Mouse (Mus musculus): ENCODE data around the gene Prkag1. TPM values are rescaled to one million over a fixed set of nuclear protein-coding genes. Genes with fewer than 3 reads are reported as not detected.
A peak's percentile ranks its signal among the peaks of the same experiment; 100 is the strongest.

Gene Prkag1
- total and polyA plus RNA-seq, 2 experiments from 2014 or later, result 48.3 to 58.4 TPM

GRCm38 (mm10) chr15:98832161-98833058, 1.1 kb upstream of the Prkag1 start:
- Histone ChIP-seq H3K27me3 (ENCODE audit: insufficient read depth, low read length) (no peaks in the 10 kb centered on the region), H3K27ac (ENCODE audit: low read depth, low read length) (0 out of 2 replicates have a peak overlapping the region, but pooled peaks have one; percentile 73), H3K4me1 (ENCODE audit: insufficient read depth) (no peaks in the 10 kb centered on the region), H3K4me2 (ENCODE audit: low read depth) (no peak overlapping the region), H3K9me3 (ENCODE audit: low read length) (no peaks in the 10 kb centered on the region), H3K9ac (no peak overlapping the region), H3K36me3 (ENCODE audit: insufficient read depth) (peaks cover 42% of the 10 kb centered on the region), H3K4me3 (ENCODE audit: low read depth, low read length) (no peak overlapping the region)
- WGBS, result 57% methylated on average over 12 of the region's 12 CpGs
- TF ChIP-seq CTCF (IDR thresholded peaks at IDR 0.05; ENCODE audit: low read depth), result no peak
- no peak for ATAC-seq
- DNase-seq, result no peak

GRCm38 (mm10) chr15:98831684-98832035, 339 bp upstream of the Prkag1 start:
- DNase-seq (no peak), ATAC-seq (peak; percentile 16; the same call in 1 of the 2 replicates)
- peak overlapping the region; percentile 46; the same call in 1 of the 2 replicates for H3K9ac ChIP-seq
- 13% methylated on average over 9 of the region's 9 CpGs for WGBS
- H3K36me3 ChIP-seq (ENCODE audit: insufficient read depth), result peaks cover 34% of the 10 kb centered on the region
- H3K4me2 ChIP-seq (ENCODE audit: low read depth), result peak overlapping the region; percentile 66
- peak overlapping the region; percentile 85 for H3K4me3 ChIP-seq (ENCODE audit: low read depth, low read length)
- no peaks in the 10 kb centered on the region for H3K27me3 ChIP-seq (ENCODE audit: insufficient read depth, low read length)
- H3K27ac ChIP-seq (ENCODE audit: low read depth, low read length), result peak overlapping the region; percentile 73
- no peak for TF ChIP-seq CTCF (IDR thresholded peaks at IDR 0.05; ENCODE audit: low read depth)
- H3K4me1 ChIP-seq (ENCODE audit: insufficient read depth), result no peaks in the 10 kb centered on the region
- no peaks in the 10 kb centered on the region for H3K9me3 ChIP-seq (ENCODE audit: low read length)

- no peaks in the 10 kb centered on the region for H3K9me3 ChIP-seq (ENCODE audit: low read length)
- TF ChIP-seq CTCF (IDR thresholded peaks at IDR 0.05; ENCODE audit: low read depth), result no peak
- H3K4me2 ChIP-seq (ENCODE audit: low read depth), result no peak overlapping the region
- 85% methylated on average over 7 of the region's 7 CpGs for WGBS
- ATAC-seq (no peak), DNase-seq (no peak)
- H3K27ac ChIP-seq (ENCODE audit: low read depth, low read length), result no peak overlapping the region
- H3K4me1 ChIP-seq (ENCODE audit: insufficient read depth), result no peaks in the 10 kb centered on the region
- no peak overlapping the region for H3K9ac ChIP-seq
- no peak overlapping the region for H3K4me3 ChIP-seq (ENCODE audit: low read depth, low read length)
- peaks cover 10% of the 10 kb centered on the region for H3K36me3 ChIP-seq (ENCODE audit: insufficient read depth)
- H3K27me3 ChIP-seq (ENCODE audit: insufficient read depth, low read length), result no peaks in the 10 kb centered on the region
Measured at GRCm38 (mm10) chr15:98827611-98828011, 3.7 kb downstream of the Prkag1 start.

- DNase-seq (no peak), ATAC-seq (no peak)
- no peaks in the 10 kb centered on the region for H3K4me1 ChIP-seq (ENCODE audit: insufficient read depth)
- TF ChIP-seq CTCF (IDR thresholded peaks at IDR 0.05; ENCODE audit: low read depth), result no peak
- WGBS, result 79% methylated on average over 3 of the region's 3 CpGs
- no peaks in the 10 kb centered on the region for H3K9me3 ChIP-seq (ENCODE audit: low read length)
- H3K4me2 ChIP-seq (ENCODE audit: low read depth), result no peak overlapping the region
- no peak overlapping the region for H3K9ac ChIP-seq
- H3K4me3 ChIP-seq (ENCODE audit: low read depth, low read length), result no peak overlapping the region
- H3K36me3 ChIP-seq (ENCODE audit: insufficient read depth), result peaks cover 13% of the 10 kb centered on the region
- no peak overlapping the region for H3K27ac ChIP-seq (ENCODE audit: low read depth, low read length)
- H3K27me3 ChIP-seq (ENCODE audit: insufficient read depth, low read length), result no peaks in the 10 kb centered on the region
Measured at GRCm38 (mm10) chr15:98823434-98823833, 7.9 kb downstream of the Prkag1 start.

- no peak for TF ChIP-seq CTCF (IDR thresholded peaks at IDR 0.05; ENCODE audit: low read depth)
- H3K4me2 ChIP-seq (ENCODE audit: low read depth), result no peak overlapping the region
- no peak for ATAC-seq
- 89% methylated on average over 5 of the region's 5 CpGs for WGBS
- H3K27me3 ChIP-seq (ENCODE audit: insufficient read depth, low read length), result no peaks in the 10 kb centered on the region
- no peak overlapping the region for H3K4me3 ChIP-seq (ENCODE audit: low read depth, low read length)
- no peak overlapping the region for H3K9ac ChIP-seq
- H3K27ac ChIP-seq (ENCODE audit: low read depth, low read length), result no peak overlapping the region
- no peak for DNase-seq
- H3K9me3 ChIP-seq (ENCODE audit: low read length), result no peaks in the 10 kb centered on the region
- H3K36me3 ChIP-seq (ENCODE audit: insufficient read depth), result peaks cover 13% of the 10 kb centered on the region
- no peaks in the 10 kb centered on the region for H3K4me1 ChIP-seq (ENCODE audit: insufficient read depth)
Measured at GRCm38 (mm10) chr15:98822147-98822546, 9.2 kb downstream of the Prkag1 start.

- peaks cover 15% of the 10 kb centered on the region for H3K36me3 ChIP-seq (ENCODE audit: insufficient read depth)
- no peaks in the 10 kb centered on the region for H3K9me3 ChIP-seq (ENCODE audit: low read length)
- peak; percentile 35 for TF ChIP-seq CTCF (IDR thresholded peaks at IDR 0.05; ENCODE audit: low read depth)
- no peak overlapping the region for H3K4me3 ChIP-seq (ENCODE audit: low read depth, low read length)
- WGBS, result 21% methylated on average over 10 of the region's 10 CpGs
- no peak overlapping the region for H3K4me2 ChIP-seq (ENCODE audit: low read depth)
- H3K27ac ChIP-seq (ENCODE audit: low read depth, low read length), result peak overlapping the region; percentile 15; the same call in 1 of the 2 replicates
- no peak overlapping the region for H3K9ac ChIP-seq
- H3K4me1 ChIP-seq (ENCODE audit: insufficient read depth), result no peaks in the 10 kb centered on the region
- no peak for DNase-seq
- no peaks in the 10 kb centered on the region for H3K27me3 ChIP-seq (ENCODE audit: insufficient read depth, low read length)
- ATAC-seq, result 0 out of 2 replicates have a peak, but pooled peaks have one; percentile 5
Measured at GRCm38 (mm10) chr15:98821403-98821802, 9.9 kb downstream of the Prkag1 start.

GRCm38 (mm10) chr15:98820937-98821336, 10.4 kb downstream of the Prkag1 start:
- peaks cover 16% of the 10 kb centered on the region for H3K36me3 ChIP-seq (ENCODE audit: insufficient read depth)
- no peak overlapping the region for H3K4me3 ChIP-seq (ENCODE audit: low read depth, low read length)
- no peak for TF ChIP-seq CTCF (IDR thresholded peaks at IDR 0.05; ENCODE audit: low read depth)
- 83% methylated on average over 4 of the region's 4 CpGs for WGBS
- H3K9me3 ChIP-seq (ENCODE audit: low read length), result no peaks in the 10 kb centered on the region
- H3K9ac ChIP-seq, result no peak overlapping the region
- H3K4me1 ChIP-seq (ENCODE audit: insufficient read depth), result no peaks in the 10 kb centered on the region
- no peak for DNase-seq
- ATAC-seq, result no peak
- no peaks in the 10 kb centered on the region for H3K27me3 ChIP-seq (ENCODE audit: insufficient read depth, low read length)
- H3K27ac ChIP-seq (ENCODE audit: low read depth, low read length), result no peak overlapping the region
- H3K4me2 ChIP-seq (ENCODE audit: low read depth), result no peak overlapping the region

All from forebrain, postnatal 0 days (tissue).